Mouse (Mus musculus): ENCODE data around the gene Olfr97. TPM values are rescaled to one million over a fixed set of nuclear protein-coding genes. Genes with fewer than 3 reads are reported as not detected.

The Olfr97 gene
- polyA plus RNA-seq (2017; shearing (Covaris generic)), result not detected

DNA sequence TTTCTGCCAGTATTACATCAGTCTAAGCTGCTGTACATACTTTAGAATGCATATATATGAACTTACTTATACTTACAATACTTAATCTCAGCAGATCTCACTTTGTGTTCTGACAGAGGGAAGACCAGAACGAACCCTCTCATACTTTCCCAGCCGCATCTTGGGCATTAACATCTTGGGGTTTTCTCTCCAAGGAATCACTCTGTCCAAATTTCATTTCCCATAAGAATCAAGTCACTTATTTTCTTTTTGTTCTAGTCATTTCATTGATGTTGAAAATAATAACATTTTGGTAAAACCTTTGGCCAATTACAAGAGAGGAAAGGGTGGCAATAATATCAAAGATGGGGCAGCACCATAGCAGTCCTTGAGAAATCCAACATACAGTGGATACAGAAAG is at the start of gene Olfr97:
Gene Olfr97 (minus strand): TSS at position 101 of the 400 bp plus-strand sequence.

DNA sequence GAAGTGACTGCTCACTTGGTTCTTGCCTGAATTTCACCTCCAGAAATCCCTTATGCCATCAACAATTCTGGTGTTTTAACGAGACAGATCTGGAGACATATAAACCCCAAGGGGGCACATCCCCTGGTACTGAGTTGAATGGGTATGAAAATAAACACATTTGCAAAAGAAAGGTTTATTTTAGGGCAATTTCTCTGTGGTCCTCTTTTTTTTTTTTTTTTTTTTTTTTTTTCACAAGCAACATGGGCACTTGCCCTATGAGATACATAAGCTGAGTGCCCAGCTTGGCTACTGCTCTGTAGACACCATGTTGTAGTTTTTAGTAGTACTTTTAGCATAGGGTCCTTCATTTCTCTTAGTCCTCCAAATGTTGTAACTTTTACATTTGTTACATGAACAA is 46.2 kb upstream of the Olfr97 start, which contains the start of gene Olfr99:
Gene Olfr99 (minus strand): TSS at position 101 of the 400 bp plus-strand sequence.

DNA sequence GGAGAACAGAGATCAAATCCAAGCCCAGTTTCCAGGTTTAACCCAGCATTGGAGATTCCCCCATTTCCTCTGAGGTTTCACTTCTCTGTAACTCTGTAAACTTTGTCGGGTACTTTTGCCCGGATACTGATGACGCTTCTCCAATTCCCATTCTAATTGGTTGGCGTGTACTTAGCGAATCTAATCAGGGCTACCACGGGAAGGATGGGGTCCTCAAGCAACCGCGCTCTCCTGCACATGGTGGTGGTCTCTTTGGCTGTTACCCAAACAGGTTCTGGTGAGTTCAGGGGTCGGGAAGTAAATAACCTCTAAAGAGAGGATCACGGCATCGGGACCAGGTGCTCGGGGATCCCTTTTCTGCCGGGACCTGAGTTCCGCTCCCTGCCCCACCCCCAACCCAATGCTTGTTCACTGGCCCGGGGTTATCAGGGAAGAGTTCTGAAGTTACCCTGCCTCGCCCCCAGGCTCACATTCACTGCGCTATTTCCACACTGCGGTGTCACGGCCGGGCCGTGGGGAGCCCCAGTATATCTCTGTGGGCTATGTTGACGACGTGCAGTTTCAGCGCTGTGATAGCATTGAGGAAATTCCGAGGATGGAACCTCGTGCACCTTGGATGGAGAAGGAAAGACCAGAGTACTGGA is 33.0 kb upstream of the Olfr97 start, which contains the start of gene H2-M3:
Gene H2-M3 (plus strand): TSS at position 163 of the 644 bp plus-strand sequence.

DNA sequence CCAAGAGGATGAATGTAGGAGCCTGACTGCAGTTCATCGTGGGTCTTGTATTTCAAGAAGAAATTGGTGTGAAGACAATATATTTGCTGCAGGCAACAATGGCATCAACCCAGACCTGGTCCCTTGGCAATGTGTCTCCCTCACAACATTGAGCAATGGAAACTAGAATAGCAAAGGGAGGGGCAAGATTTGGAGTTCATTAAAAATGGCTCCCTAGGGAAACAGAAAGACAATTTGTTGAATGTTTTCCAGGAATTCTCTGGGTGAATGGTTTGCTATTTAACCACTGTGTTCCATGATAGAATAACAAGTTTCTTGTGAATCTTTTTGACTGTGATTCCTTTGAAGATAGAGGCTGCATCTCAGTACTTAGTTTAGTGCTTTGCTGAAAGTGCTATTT is 26.5 kb upstream of the Olfr97 start, which contains the start of gene Olfr98:
Gene Olfr98 (minus strand): TSS at position 124 of the 400 bp plus-strand sequence.

DNA sequence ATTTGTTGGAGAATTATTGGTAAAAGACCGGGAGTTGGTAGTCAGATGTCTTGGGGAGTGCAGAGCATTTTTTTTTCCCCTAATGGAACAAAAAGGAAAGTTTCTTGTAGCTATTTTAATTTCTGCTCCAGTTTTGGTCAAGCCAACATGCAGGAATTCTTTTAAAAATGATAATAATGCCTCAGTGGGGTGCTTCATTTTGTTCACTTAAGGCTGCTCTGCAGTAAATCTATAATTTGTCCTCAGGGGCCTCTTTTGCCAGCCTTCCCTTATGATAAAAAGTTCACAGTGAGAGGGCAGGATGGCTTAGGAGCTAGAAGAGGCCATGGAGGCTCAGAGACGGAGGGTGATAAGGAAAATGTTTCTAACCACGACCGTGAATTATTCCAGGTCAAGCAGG is 17.3 kb downstream of the Olfr97 start, which contains the start of gene Olfr96:
Gene Olfr96 (plus strand): TSS at position 301 of the 400 bp plus-strand sequence.

DNA sequence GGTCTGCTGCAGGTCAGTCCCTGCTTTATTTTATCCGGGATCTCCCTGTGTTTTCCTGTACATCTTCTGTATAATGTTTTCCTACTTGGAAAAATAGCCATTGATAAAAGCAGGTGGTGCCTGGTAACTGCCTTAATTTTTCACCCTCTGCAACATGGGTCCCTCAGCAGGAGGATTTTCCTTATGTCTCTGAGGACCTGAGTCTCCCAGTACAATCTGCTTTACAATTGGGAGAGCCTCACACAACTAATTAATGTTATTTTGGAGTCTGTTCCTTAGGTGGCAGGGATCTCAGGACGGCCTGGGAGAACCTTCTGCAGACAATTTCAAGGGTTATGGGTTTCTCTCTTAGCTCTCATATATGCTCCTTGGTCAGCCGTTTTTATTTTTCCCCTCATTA is 24.1 kb downstream of the Olfr97 start, which contains the start of gene Olfr95:
Gene Olfr95 (minus strand): TSS at position 101 of the 400 bp plus-strand sequence.

DNA sequence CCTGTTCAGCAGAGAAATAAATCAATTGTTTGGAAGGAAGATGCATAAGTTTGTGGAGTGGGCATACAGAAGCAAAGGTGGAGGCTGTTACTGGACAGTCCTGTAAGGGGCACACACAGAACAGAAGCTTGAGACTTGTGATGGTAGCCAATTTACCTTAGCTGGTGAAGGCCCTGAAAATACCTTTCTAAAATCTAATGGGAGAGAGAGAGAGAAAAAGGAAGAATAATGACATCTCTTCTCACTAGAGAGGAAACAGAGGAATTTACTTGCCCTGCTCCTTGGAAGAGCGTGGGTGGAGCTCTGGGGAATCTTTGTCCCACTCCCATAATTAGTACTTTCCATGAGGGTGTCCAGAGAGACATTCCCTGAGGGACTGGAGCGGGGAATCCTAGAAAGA is 36.2 kb downstream of the Olfr97 start, which contains the start of gene Olfr94:
Gene Olfr94 (minus strand): TSS at position 101 of the 400 bp plus-strand sequence.

DNA sequence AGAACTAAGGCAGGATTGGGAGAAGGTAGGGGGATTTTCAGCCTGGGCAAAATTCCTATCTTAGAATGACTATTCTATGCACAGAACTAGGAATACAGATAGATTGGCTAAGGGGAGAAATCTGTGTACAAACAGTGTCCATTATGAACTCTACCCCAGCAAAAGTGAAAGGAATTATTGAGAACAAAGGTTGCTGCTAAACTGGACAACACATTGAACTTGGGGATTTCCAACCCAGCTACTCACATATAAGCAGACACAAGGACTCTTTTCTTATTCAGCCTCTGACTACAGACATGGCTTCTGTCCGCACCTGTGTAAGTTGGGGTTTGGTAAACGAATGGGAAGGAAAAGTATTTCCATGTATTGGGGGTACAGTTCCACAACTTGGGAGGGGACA is 43.5 kb downstream of the Olfr97 start, which contains the start of gene Ubd:
Gene Ubd (plus strand): TSS at position 237 of the 400 bp plus-strand sequence.

Other genes starting within 250 kb of the Olfr97 start
- gene H2-M5, start 247.8 kb downstream of the Olfr97 start, polyA plus RNA-seq (2017; shearing (Covaris generic)), result 0.21 TPM
- gene Zfp57, start 236.2 kb downstream of the Olfr97 start, polyA plus RNA-seq (2017; shearing (Covaris generic)), result not detected
- gene Mog, start 213.9 kb downstream of the Olfr97 start, polyA plus RNA-seq (2017; shearing (Covaris generic)), result not detected
- 12.6 TPM for gene Gabbr1, start 191.4 kb downstream of the Olfr97 start, polyA plus RNA-seq (2017; shearing (Covaris generic))
- 0.17 TPM for gene Olfr90, start 148.8 kb downstream of the Olfr97 start, polyA plus RNA-seq (2017; shearing (Covaris generic))
- not detected for gene Olfr91, start 139.1 kb downstream of the Olfr97 start, polyA plus RNA-seq (2017; shearing (Covaris generic))
- gene Olfr92, start 117.2 kb downstream of the Olfr97 start, polyA plus RNA-seq (2017; shearing (Covaris generic)), result not detected
- not detected for gene Olfr93, start 75.8 kb downstream of the Olfr97 start, polyA plus RNA-seq (2017; shearing (Covaris generic))
- gene Ubd, start 43.4 kb downstream of the Olfr97 start, polyA plus RNA-seq (2017; shearing (Covaris generic)), result not detected
- not detected for gene Olfr94, start 36.3 kb downstream of the Olfr97 start, polyA plus RNA-seq (2017; shearing (Covaris generic))
- 0.07 TPM for gene Olfr95, start 24.2 kb downstream of the Olfr97 start, polyA plus RNA-seq (2017; shearing (Covaris generic))
- not detected for gene Olfr96, start 17.2 kb downstream of the Olfr97 start, polyA plus RNA-seq (2017; shearing (Covaris generic))
- not detected for gene Olfr98, start 26.4 kb upstream of the Olfr97 start, polyA plus RNA-seq (2017; shearing (Covaris generic))
- gene H2-M3, start 32.9 kb upstream of the Olfr97 start, polyA plus RNA-seq (2017; shearing (Covaris generic)), result 97.7 TPM
- gene Olfr99, start 46.1 kb upstream of the Olfr97 start, polyA plus RNA-seq (2017; shearing (Covaris generic)), result 2.3 TPM
- not detected for gene Olfr101, start 67.0 kb upstream of the Olfr97 start, polyA plus RNA-seq (2017; shearing (Covaris generic))
- 0.40 TPM for gene Olfr102, start 79.7 kb upstream of the Olfr97 start, polyA plus RNA-seq (2017; shearing (Covaris generic))
- gene Olfr103, start 102.4 kb upstream of the Olfr97 start, polyA plus RNA-seq (2017; shearing (Covaris generic)), result not detected
- gene Olfr104-ps, start 122.3 kb upstream of the Olfr97 start, polyA plus RNA-seq (2017; shearing (Covaris generic)), result not detected
- not detected for gene Olfr105-ps, start 141.7 kb upstream of the Olfr97 start, polyA plus RNA-seq (2017; shearing (Covaris generic))
- not detected for gene Olfr106-ps, start 153.1 kb upstream of the Olfr97 start, polyA plus RNA-seq (2017; shearing (Covaris generic))
- not detected for gene Olfr107, start 161.9 kb upstream of the Olfr97 start, polyA plus RNA-seq (2017; shearing (Covaris generic))
- gene Olfr108, start 208.2 kb upstream of the Olfr97 start, polyA plus RNA-seq (2017; shearing (Covaris generic)), result not detected
- gene Olfr109, start 221.6 kb upstream of the Olfr97 start, polyA plus RNA-seq (2017; shearing (Covaris generic)), result not detected
- not detected for gene H2-M2, start 246.2 kb upstream of the Olfr97 start, polyA plus RNA-seq (2017; shearing (Covaris generic))

Measured in effector memory CD4-positive, alpha-beta T cell, adult 7 months (primary cell).